Mouse (Mus musculus) T-helper 2 cell (primary cell): Measurements from ENCODE around the gene Ntf5.
"Not testable (repeated sequence)": the region's sequence is repeated elsewhere in the genome, so short reads cannot be mapped to it uniquely, and the experiment has no call there.

Source experiments
- in situ Hi-C: fragments of 300-600 bp; cut with MboI, MseI; formaldehyde crosslinking; loops from one replicate; pipeline ENCODE4 v1.15.1; 2025; ENCODE audit warnings: high pct_unique_total_duplicates

Ntf5 gene

GRCm38 (mm10) chr7:45413113-45413863, at the start of gene Ntf5:
Ntf5 (plus strand) TSS chr7:45413695.
- in situ Hi-C loops, result no loop called here

GRCm38 (mm10) chr7:45363983-45364382, 49.5 kb upstream of the Ntf5 start:
- in situ Hi-C loops, result no loop called here

- in situ Hi-C loops, result no loop called here
These were observed 47.5 kb upstream of the Ntf5 start for GRCm38 (mm10) chr7:45365742-45366651.

- in situ Hi-C loops, result no loop called here
These were observed 46.9 kb upstream of the Ntf5 start, which contains the start of gene Ppfia3 for GRCm38 (mm10) chr7:45366652-45367019. Ppfia3 (minus strand) TSS chr7:45367019.

- in situ Hi-C loops, result no loop called here
These were observed 46.2 kb upstream of the Ntf5 start for GRCm38 (mm10) chr7:45367020-45367880.

GRCm38 (mm10) chr7:45368178-45368577, 45.3 kb upstream of the Ntf5 start:
- in situ Hi-C loops, result no loop called here

- in situ Hi-C loops, result no loop called here
These were observed 44.3 kb upstream of the Ntf5 start for GRCm38 (mm10) chr7:45369022-45369745.

- in situ Hi-C loops, result no loop called here
These were observed 43.5 kb upstream of the Ntf5 start for GRCm38 (mm10) chr7:45369836-45370474.

GRCm38 (mm10) chr7:45370475-45371311, 42.8 kb upstream of the Ntf5 start, which contains the start of gene Lin7b:
Lin7b (minus strand) TSS chr7:45370583.
- in situ Hi-C loops, result no loop called here

- in situ Hi-C loops, result no loop called here
These were observed 41.1 kb upstream of the Ntf5 start for GRCm38 (mm10) chr7:45372371-45372770.

- in situ Hi-C loops, result no loop called here
These were observed 38.9 kb upstream of the Ntf5 start for GRCm38 (mm10) chr7:45374620-45375019.

- in situ Hi-C loops, result no loop called here
These were observed 37.4 kb upstream of the Ntf5 start for GRCm38 (mm10) chr7:45376057-45376456.

- in situ Hi-C loops, result no loop called here
These were observed 27.4 kb upstream of the Ntf5 start for GRCm38 (mm10) chr7:45386077-45386476.

GRCm38 (mm10) chr7:45395129-45395541, 18.4 kb upstream of the Ntf5 start:
- in situ Hi-C loops, result no loop called here

- in situ Hi-C loops, result no loop called here
These were observed 17.7 kb upstream of the Ntf5 start, which contains the start of gene Snrnp70 for GRCm38 (mm10) chr7:45395578-45396336. Snrnp70 (minus strand) TSS chr7:45395742.

- in situ Hi-C loops, result not testable (repeated sequence)
These were observed 17.1 kb upstream of the Ntf5 start for GRCm38 (mm10) chr7:45396337-45396775.

GRCm38 (mm10) chr7:45396787-45397186, 16.7 kb upstream of the Ntf5 start:
- in situ Hi-C loops, result no loop called here

- in situ Hi-C loops, result no loop called here
These were observed 11.9 kb upstream of the Ntf5 start for GRCm38 (mm10) chr7:45401521-45402085.
